Mouse (Mus musculus): ENCODE data around the gene Gck.

- TF ChIP-seq CTCF (IDR thresholded peaks at IDR 0.05; ENCODE audit: low read depth) (no peak), EP300 (IDR thresholded peaks at IDR 0.05; ENCODE audit: low read depth) (no peak)
Measured at GRCm38 (mm10) chr11:5901950-5902349, 47.9 kb downstream of the Gck start.
